Mouse (Mus musculus) liver, adult 2 months (tissue): ENCODE measurements around the gene Gpr26.

Experiments used
- CTCF ChIP-seq: fragments of 200-500 bp; IDR thresholded peaks from 2 replicates; pipeline ENCODE4 v1.5.1; 2011; ENCODE audit warnings: low read depth, low read length, control low read depth
- POLR2A ChIP-seq: fragments of 200-500 bp; IDR thresholded peaks from 2 replicates; pipeline ENCODE4 v1.6.1; 2011; ENCODE audit warnings: low read length, control low read depth; ENCODE audit not compliant: insufficient read depth; ENCODE audit errors: extremely low read depth

DNA sequence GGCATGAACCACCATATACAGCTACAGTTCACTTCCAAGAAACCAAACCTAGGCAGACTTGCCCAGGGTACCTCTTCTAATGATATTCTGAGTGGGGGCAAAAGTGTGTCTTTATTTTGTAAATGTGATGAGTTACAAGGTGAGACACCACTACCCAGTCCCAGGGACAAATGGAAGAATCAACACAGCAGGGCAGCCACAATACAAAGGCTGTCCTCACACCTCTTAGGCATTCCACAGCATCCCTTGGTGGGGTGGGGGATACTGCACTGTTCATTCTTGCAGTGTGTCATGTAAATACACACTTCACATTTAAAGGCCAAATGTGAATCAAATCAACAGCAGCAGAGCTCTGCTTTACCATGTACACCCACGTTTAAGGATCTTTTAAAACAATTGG, 26.0 kb downstream of the Gpr26 start:
- TF ChIP-seq CTCF (no peak), POLR2A (no peak)
